In the genomic region with DNA sequence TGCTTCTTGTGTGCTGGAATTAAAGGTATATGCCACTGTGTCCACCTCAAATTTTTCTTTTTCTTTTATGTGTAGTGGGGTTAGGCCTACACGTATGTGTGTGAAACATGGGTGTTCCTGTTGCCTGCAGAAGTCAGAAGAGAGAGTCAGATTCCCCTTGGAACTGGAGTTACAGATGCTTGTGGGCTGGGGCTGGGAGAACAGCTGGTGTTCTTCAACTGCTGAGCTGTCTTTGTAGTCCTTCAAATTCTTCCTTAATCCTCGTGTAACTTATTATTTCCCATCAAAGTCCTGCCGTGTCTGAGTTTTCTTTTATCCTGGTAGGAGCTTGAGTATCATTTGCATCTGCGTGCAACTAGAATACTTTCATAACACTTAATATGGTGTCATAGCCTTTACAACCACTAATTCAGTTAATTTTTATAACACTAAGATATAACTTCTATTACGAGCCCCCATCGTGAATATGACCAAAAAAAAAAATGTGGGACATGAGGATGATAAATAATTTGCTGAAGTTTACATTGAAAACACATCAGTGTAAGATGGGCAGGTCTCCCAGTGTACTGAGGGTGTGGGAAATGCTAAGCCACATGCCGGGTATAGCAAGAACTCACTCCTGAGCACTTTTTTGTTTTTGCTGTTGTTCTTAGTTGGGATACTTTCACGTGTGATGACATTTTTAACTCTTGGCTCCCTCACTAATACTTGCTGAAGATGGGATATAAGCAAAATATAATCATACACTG, we compare ENCODE assay signal across 21 mouse cellular contexts.
"Had no signal": no experiment of that assay in that cellular context is flagged by ENCODE, and none has a peak within 500 bp of the region (broad histone marks: within the 10 kb centered on the region; RNA-seq: fewer than 3 reads in every experiment).

No protein-coding gene starts in this region.

- H3K36me3 ChIP-seq: limb, embryonic 12.5 days; limb, embryonic 15.5 days; midbrain, embryonic 12.5 days; midbrain, embryonic 15.5 days; neural tube, embryonic 13.5 days; stomach, embryonic 15.5 days had no signal

- DNase-seq: layer of hippocampus, adult 9-11 months; liver, postnatal 0 days; retina, postnatal 1 day; right cerebral cortex, postnatal 25 days; spleen, adult 18-20 months; thymus, adult 2 months; thymus, postnatal 14 days; thymus, postnatal 4 days had no signal

- H3K4me3 ChIP-seq: layer of hippocampus, adult 2 months; limb, embryonic 12.5 days; limb, embryonic 15.5 days; midbrain, embryonic 12.5 days; midbrain, embryonic 15.5 days; neural tube, embryonic 13.5 days; stomach, embryonic 15.5 days had no signal

- H3K4me1 ChIP-seq: limb, embryonic 15.5 days had no signal

- H3K4me2 ChIP-seq: limb, embryonic 12.5 days; limb, embryonic 15.5 days; liver, embryonic 11.5 days; midbrain, embryonic 12.5 days; midbrain, embryonic 15.5 days; neural tube, embryonic 13.5 days; stomach, embryonic 15.5 days had no signal

- H3K27me3 ChIP-seq: limb, embryonic 15.5 days; midbrain, embryonic 15.5 days; stomach, embryonic 15.5 days had no signal

- H3K27ac ChIP-seq: hindbrain, postnatal 0 days; kidney, postnatal 0 days; layer of hippocampus, adult 2 months; limb, embryonic 12.5 days; limb, embryonic 15.5 days; liver, embryonic 14.5 days; macrophage; midbrain, embryonic 12.5 days; midbrain, embryonic 15.5 days; neural tube, embryonic 13.5 days; stomach, embryonic 15.5 days had no signal

- H3K9me3 ChIP-seq: limb, embryonic 12.5 days; limb, embryonic 15.5 days; midbrain, embryonic 12.5 days; midbrain, embryonic 15.5 days; neural tube, embryonic 13.5 days; stomach, embryonic 15.5 days had no signal

- H3K9ac ChIP-seq: limb, embryonic 12.5 days; limb, embryonic 15.5 days; liver, embryonic 14.5 days; liver, postnatal 0 days; midbrain, embryonic 12.5 days; midbrain, embryonic 15.5 days; neural tube, embryonic 13.5 days; stomach, embryonic 15.5 days had no signal

- ATAC-seq: hindbrain, postnatal 0 days; inflammation-experienced regulatory T-cells, adult 6 months; liver, postnatal 0 days; midbrain, embryonic 15.5 days had no signal
